ENCODE assay signal across 18 mouse cellular contexts in genomic region chr17:29747466-29747865, GRCm38 (mm10). TPM values are rescaled to one million over a fixed set of nuclear protein-coding genes. Genes with fewer than 3 reads are reported as not detected.
DNase-seq lines count a peak whose midpoint lies in the region; ATAC-seq and TF ChIP-seq lines count a peak whose summit lies in the region.
"Had no signal": no experiment of that assay in that cellular context is flagged by ENCODE, and none has a peak within 500 bp of the region (broad histone marks: within the 10 kb centered on the region; RNA-seq: fewer than 3 reads in every experiment).

No protein-coding gene starts in this region.

- peaks cover 52% of the 10 kb centered on the region for H3K4me1 ChIP-seq in hindbrain, embryonic 13.5 days (replicated peaks)
- H3K4me1 ChIP-seq in hindbrain, embryonic 14.5 days (replicated peaks; ENCODE audit: control insufficient read depth, insufficient read depth, low read length), result peaks cover 17% of the 10 kb centered on the region
- H3K4me1 ChIP-seq in midbrain, embryonic 10.5 days, result peaks cover 48% of the 10 kb centered on the region
- H3K4me1 ChIP-seq in midbrain, embryonic 11.5 days (ENCODE audit: control insufficient read depth, insufficient read depth, low read length), result no peaks in the 10 kb centered on the region; the same call in 1 of the 2 replicates
- peaks cover 47% of the 10 kb centered on the region for H3K4me1 ChIP-seq in embryonic facial prominence, embryonic 10.5 days
- no peaks in the 10 kb centered on the region; the same call in 1 of the 2 replicates for H3K4me1 ChIP-seq in thymus, adult 2 months (replicated peaks; ENCODE audit: control insufficient read depth, insufficient read depth, low read length)

- no peak overlapping the region for H3K4me3 ChIP-seq in hindbrain, embryonic 13.5 days
- no peak overlapping the region for H3K4me3 ChIP-seq in hindbrain, embryonic 14.5 days (replicated peaks; ENCODE audit: low read length)
- H3K4me3 ChIP-seq in midbrain, embryonic 10.5 days, result no peak overlapping the region
- no peak overlapping the region for H3K4me3 ChIP-seq in midbrain, embryonic 11.5 days (ENCODE audit: low read depth, low read length)
- H3K4me3 ChIP-seq in embryonic facial prominence, embryonic 10.5 days, result 0 out of 2 replicates have a peak overlapping the region, but pooled peaks have one; percentile 11
- no peak overlapping the region for H3K4me3 ChIP-seq in thymus, adult 2 months (ENCODE audit: control insufficient read depth, insufficient read depth, low read length)
- H3K4me3 ChIP-seq: forebrain, embryonic 15.5 days; midbrain, embryonic 15.5 days; myocyte had no signal

- no peak overlapping the region for H3K4me2 ChIP-seq in hindbrain, embryonic 13.5 days
- H3K4me2 ChIP-seq in hindbrain, embryonic 14.5 days (replicated peaks), result no peak overlapping the region
- H3K4me2 ChIP-seq in midbrain, embryonic 11.5 days, result no peak overlapping the region
- H3K4me2 ChIP-seq: forebrain, embryonic 15.5 days; midbrain, embryonic 15.5 days had no signal

- no peaks in the 10 kb centered on the region for H3K27me3 ChIP-seq in hindbrain, embryonic 13.5 days
- no peaks in the 10 kb centered on the region for H3K27me3 ChIP-seq in hindbrain, embryonic 14.5 days (ENCODE audit: control insufficient read depth, insufficient read depth, low read length)
- no peaks in the 10 kb centered on the region; the same call in 1 of the 2 replicates for H3K27me3 ChIP-seq in midbrain, embryonic 10.5 days (ENCODE audit: low read depth, poor library complexity, severe bottlenecking)
- H3K27me3 ChIP-seq in midbrain, embryonic 11.5 days (ENCODE audit: control insufficient read depth, insufficient read depth, low read length), result no peaks in the 10 kb centered on the region
- peaks cover 49% of the 10 kb centered on the region for H3K27me3 ChIP-seq in embryonic facial prominence, embryonic 10.5 days (replicated peaks; ENCODE audit: low read depth, poor library complexity, severe bottlenecking)
- H3K27me3 ChIP-seq in thymus, adult 2 months (ENCODE audit: control insufficient read depth, insufficient read depth, low read length), result no peaks in the 10 kb centered on the region; the same call in 1 of the 2 replicates
- H3K27me3 ChIP-seq: CH12.LX; forebrain, embryonic 15.5 days; midbrain, embryonic 15.5 days had no signal

- ATAC-seq in hindbrain, embryonic 13.5 days (ENCODE audit: low FRiP score), result no peak
- ATAC-seq in hindbrain, embryonic 14.5 days (ENCODE audit: low FRiP score), result no peak
- ATAC-seq in midbrain, embryonic 11.5 days (ENCODE audit: low FRiP score), result no peak
- ATAC-seq: forebrain, embryonic 15.5 days; lung, postnatal 0 days; midbrain, embryonic 15.5 days had no signal

- H3K36me3 ChIP-seq in hindbrain, embryonic 13.5 days, result no peaks in the 10 kb centered on the region
- no peaks in the 10 kb centered on the region for H3K36me3 ChIP-seq in hindbrain, embryonic 14.5 days (replicated peaks; ENCODE audit: control insufficient read depth, insufficient read depth)
- no peaks in the 10 kb centered on the region for H3K36me3 ChIP-seq in midbrain, embryonic 10.5 days
- no peaks in the 10 kb centered on the region for H3K36me3 ChIP-seq in midbrain, embryonic 11.5 days (ENCODE audit: control insufficient read depth, insufficient read depth, low read length)
- no peaks in the 10 kb centered on the region for H3K36me3 ChIP-seq in embryonic facial prominence, embryonic 10.5 days (replicated peaks)
- no peaks in the 10 kb centered on the region for H3K36me3 ChIP-seq in thymus, adult 2 months (ENCODE audit: control insufficient read depth, insufficient read depth, low read length)
- H3K36me3 ChIP-seq: forebrain, embryonic 15.5 days; midbrain, embryonic 15.5 days had no signal

- no peak for TF ChIP-seq POLR2A in thymus, adult 2 months (IDR thresholded peaks at IDR 0.05; ENCODE audit: control insufficient read depth, extremely low read depth, insufficient read depth, low read length, poor library complexity)

- 51% methylated on average over 6 of the region's 6 CpGs for WGBS in hindbrain, embryonic 13.5 days
- 52% methylated on average over 6 of the region's 6 CpGs for WGBS in hindbrain, embryonic 14.5 days
- WGBS in midbrain, embryonic 10.5 days, result 68% methylated on average over 6 of the region's 6 CpGs
- WGBS in midbrain, embryonic 11.5 days, result 63% methylated on average over 6 of the region's 6 CpGs
- 60% methylated on average over 6 of the region's 6 CpGs for WGBS in embryonic facial prominence, embryonic 10.5 days
- WGBS in thymus, adult 2 months, result 96% methylated on average over 6 of the region's 6 CpGs

- TF ChIP-seq CTCF in thymus, adult 2 months (IDR thresholded peaks at IDR 0.05; ENCODE audit: borderline replicate concordance, control insufficient read depth, extremely low read depth, insufficient read depth, low read length, poor library complexity), result no peak

- no peak overlapping the region for H3K9ac ChIP-seq in hindbrain, embryonic 13.5 days
- no peak overlapping the region for H3K9ac ChIP-seq in hindbrain, embryonic 14.5 days
- no peak overlapping the region for H3K9ac ChIP-seq in midbrain, embryonic 11.5 days (ENCODE audit: low read length)
- H3K9ac ChIP-seq: forebrain, embryonic 15.5 days; midbrain, embryonic 15.5 days had no signal

- H3K27ac ChIP-seq in hindbrain, embryonic 13.5 days, result peak overlapping the region; percentile 62; the same call in 1 of the 2 replicates
- no peak overlapping the region for H3K27ac ChIP-seq in hindbrain, embryonic 14.5 days
- 0 out of 2 replicates have a peak overlapping the region, but pooled peaks have one; percentile 2 for H3K27ac ChIP-seq in midbrain, embryonic 10.5 days (replicated peaks)
- no peak overlapping the region for H3K27ac ChIP-seq in midbrain, embryonic 11.5 days (ENCODE audit: low read depth, low read length)
- 0 out of 2 replicates have a peak overlapping the region, but pooled peaks have one; percentile 35 for H3K27ac ChIP-seq in embryonic facial prominence, embryonic 10.5 days (replicated peaks)
- no peak overlapping the region for H3K27ac ChIP-seq in thymus, adult 2 months (ENCODE audit: control insufficient read depth, insufficient read depth, low read length)
- H3K27ac ChIP-seq: forebrain, embryonic 15.5 days; midbrain, embryonic 15.5 days had no signal

- DNase-seq in hindbrain, embryonic 14.5 days (ENCODE audit: low spot score), result no peak
- DNase-seq in midbrain, embryonic 10.5 days (ENCODE audit: low spot score), result no peak
- DNase-seq in midbrain, embryonic 11.5 days (ENCODE audit: low spot score, missing footprints), result no peak
- DNase-seq in ES-CJ7 (ENCODE audit: low read depth, low spot score), result peak; percentile 72
- no peak for DNase-seq in embryonic facial prominence, embryonic 10.5 days (ENCODE audit: low spot score)
- no peak for DNase-seq in thymus, adult 2 months
- DNase-seq: adrenal gland, postnatal 14 days; B cell, adult 2 months; cerebellum, adult 2 months; cerebellum, postnatal 36 days; right cerebral cortex, postnatal 25 days; spleen, adult 18-20 months had no signal

- no peaks in the 10 kb centered on the region for H3K9me3 ChIP-seq in hindbrain, embryonic 13.5 days
- no peaks in the 10 kb centered on the region for H3K9me3 ChIP-seq in hindbrain, embryonic 14.5 days (ENCODE audit: control insufficient read depth, low read length)
- H3K9me3 ChIP-seq in midbrain, embryonic 10.5 days (replicated peaks), result no peaks in the 10 kb centered on the region
- no peaks in the 10 kb centered on the region for H3K9me3 ChIP-seq in midbrain, embryonic 11.5 days (ENCODE audit: control insufficient read depth, low read length)
- no peaks in the 10 kb centered on the region for H3K9me3 ChIP-seq in embryonic facial prominence, embryonic 10.5 days
- H3K9me3 ChIP-seq: forebrain, embryonic 15.5 days; midbrain, embryonic 15.5 days had no signal

RNA-seq across cellular contexts. Expression of gene Ccdc167, which starts 30.6 kb away (rescaled TPM):
- polyA plus RNA-seq in hindbrain, embryonic 13.5 days (2015; fragmentation: Nextera tagmentation; extraction: Ambion mirVana), result 10.7 and 13.4 TPM in 2 replicates
- 13.5 and 13.6 TPM in 2 replicates for polyA plus RNA-seq in hindbrain, embryonic 14.5 days (2014; fragmentation: Nextera tagmentation; extraction: Ambion mirVana)
- polyA plus RNA-seq in midbrain, embryonic 10.5 days (2016; fragmentation: Nextera tagmentation; extraction: Ambion mirVana), result 15.1 and 16.2 TPM in 2 replicates
- polyA plus RNA-seq in midbrain, embryonic 11.5 days (2014; fragmentation: Nextera tagmentation; extraction: Ambion mirVana), result 13.5 and 17.0 TPM in 2 replicates
- 16.5 and 18.1 TPM in 2 replicates for polyA plus RNA-seq in embryonic facial prominence, embryonic 10.5 days (2016; fragmentation: Nextera tagmentation; extraction: Ambion mirVana)
- 15.1 and 17.7 TPM in 2 replicates for polyA plus RNA-seq in thymus, adult 2 months (2012; rRNA removed)

Comparison
In these comparisons a context has a peak if more than half of its experiments do, and no peak if none do; other contexts are left out.
1. H3K27ac ChIP-seq: peak in hindbrain, embryonic 13.5 days (single experiment), midbrain, embryonic 10.5 days (single experiment) and embryonic facial prominence, embryonic 10.5 days (single experiment); none in hindbrain, embryonic 14.5 days (single experiment), midbrain, embryonic 11.5 days (single experiment) and thymus, adult 2 months (single experiment).